Mouse (Mus musculus): Measurements from ENCODE around the gene Lamtor2.
"Not testable (repeated sequence)": the region's sequence is repeated elsewhere in the genome, so short reads cannot be mapped to it uniquely, and the experiment has no call there.

The Lamtor2 gene

GRCm38 (mm10) chr3:88552676-88553524, at the start of gene Lamtor2:
Gene Lamtor2 (minus strand): TSS chr3:88553074.
- peak; percentile 99 for DNase-seq

GRCm38 (mm10) chr3:88602466-88602865, 49.6 kb upstream of the Lamtor2 start:
- no peak for DNase-seq

GRCm38 (mm10) chr3:88596547-88596946, 43.7 kb upstream of the Lamtor2 start:
- DNase-seq = not testable (repeated sequence)

- peak; percentile 36 for DNase-seq
Measured at GRCm38 (mm10) chr3:88593893-88594580, 41.2 kb upstream of the Lamtor2 start.

- no peak for DNase-seq
Measured at GRCm38 (mm10) chr3:88592942-88593576, 40.2 kb upstream of the Lamtor2 start.

GRCm38 (mm10) chr3:88591950-88592731, 39.3 kb upstream of the Lamtor2 start:
- peak; percentile 64 for DNase-seq

GRCm38 (mm10) chr3:88591044-88591443, 38.2 kb upstream of the Lamtor2 start:
- no peak for DNase-seq

- DNase-seq = no peak
Measured at GRCm38 (mm10) chr3:88590246-88590645, 37.4 kb upstream of the Lamtor2 start.

- no peak for DNase-seq
Measured at GRCm38 (mm10) chr3:88586640-88587039, 33.8 kb upstream of the Lamtor2 start.

GRCm38 (mm10) chr3:88585769-88586168, 32.9 kb upstream of the Lamtor2 start:
- DNase-seq = no peak

- peak; percentile 87 for DNase-seq
Measured at GRCm38 (mm10) chr3:88579454-88580117, 26.7 kb upstream of the Lamtor2 start.

- DNase-seq = no peak
Measured at GRCm38 (mm10) chr3:88578498-88579424, 25.9 kb upstream of the Lamtor2 start.

GRCm38 (mm10) chr3:88577846-88578245, 25.0 kb upstream of the Lamtor2 start:
- DNase-seq = not testable (repeated sequence)

- no peak for DNase-seq
Measured at GRCm38 (mm10) chr3:88575540-88575939, 22.7 kb upstream of the Lamtor2 start, which contains the start of gene Ssr2. Gene Ssr2 (plus strand): TSS chr3:88575876.

- DNase-seq = no peak
Measured at GRCm38 (mm10) chr3:88573810-88574209, 20.9 kb upstream of the Lamtor2 start.

- DNase-seq = no peak
Measured at GRCm38 (mm10) chr3:88572835-88573234, 20.0 kb upstream of the Lamtor2 start.

GRCm38 (mm10) chr3:88571856-88572255, 19.0 kb upstream of the Lamtor2 start:
- no peak for DNase-seq

GRCm38 (mm10) chr3:88570341-88570740, 17.5 kb upstream of the Lamtor2 start:
- no peak for DNase-seq

GRCm38 (mm10) chr3:88569694-88570093, 16.8 kb upstream of the Lamtor2 start:
- DNase-seq = no peak

- DNase-seq = no peak
Measured at GRCm38 (mm10) chr3:88569093-88569492, 16.2 kb upstream of the Lamtor2 start.

GRCm38 (mm10) chr3:88568615-88569014, 15.7 kb upstream of the Lamtor2 start:
- no peak for DNase-seq
